Mouse (Mus musculus) layer of hippocampus, adult 2 months (tissue): Measurements from ENCODE around the gene Zmym4. TPM values are rescaled to one million over a fixed set of nuclear protein-coding genes. Genes with fewer than 3 reads are reported as not detected.
A peak's percentile ranks its signal among the peaks of the same experiment; 100 is the strongest.
"Not testable (repeated sequence)": the region's sequence is repeated elsewhere in the genome, so short reads cannot be mapped to it uniquely, and the experiment has no call there.

Experiments
- DNase-seq, 2 experiments: peaks; one replicate each; pipeline ENCODE4 v3.0.0; 2022; ENCODE audit warnings: low spot score in 2 of 2
- H3K27ac ChIP-seq: fragments of 200-600 bp; 2 replicates; pipeline ENCODE4 v1.8.1; 2022
- H3K4me3 ChIP-seq: fragments of 200-600 bp; 2 replicates; pipeline ENCODE4 v1.8.1; 2022; ENCODE audit warnings: mild to moderate bottlenecking
- CTCF ChIP-seq: fragments of 200-600 bp; conservative IDR thresholded peaks from 2 replicates; pipeline ENCODE4 v1.8.1; 2022; ENCODE audit warnings: antibody characterized with exemption, mild to moderate bottlenecking, moderate library complexity
- total RNA-seq, 2 experiments: library from RNA; stranded (reverse); gene quantifications; 2 replicates each; pipeline ENCODE4 v1.2.3; 2021

Zmym4 gene
- total RNA-seq, 2 experiments from 2014 or later = 47.6 to 51.9 TPM

GRCm38 (mm10) chr4:126983321-126983720, 15.4 kb upstream of the Zmym4 start:
- Histone ChIP-seq H3K4me3 (no peak overlapping the region), H3K27ac (no peak overlapping the region)
- no peak for DNase-seq
- no peak for TF ChIP-seq CTCF

- no peak for DNase-seq
- Histone ChIP-seq H3K27ac (no peak overlapping the region), H3K4me3 (no peak overlapping the region)
- TF ChIP-seq CTCF = peak; percentile 34
Observed at GRCm38 (mm10) chr4:126978706-126979105, 10.8 kb upstream of the Zmym4 start.

- H3K4me3 ChIP-seq = no peak overlapping the region
- peak; percentile 69 for TF ChIP-seq CTCF
- no peak for DNase-seq
- H3K27ac ChIP-seq = no peak overlapping the region
Observed at GRCm38 (mm10) chr4:126977467-126977866, 9.5 kb upstream of the Zmym4 start.

GRCm38 (mm10) chr4:126967241-126967863, 583 bp downstream of the Zmym4 start:
- no peak for DNase-seq
- no peak for TF ChIP-seq CTCF
- Histone ChIP-seq H3K27ac (peak overlapping the region; percentile 96), H3K4me3 (peak overlapping the region; percentile 75)

- TF ChIP-seq CTCF = no peak
- Histone ChIP-seq H3K4me3 (no peak overlapping the region), H3K27ac (no peak overlapping the region)
- no peak for DNase-seq
Observed at GRCm38 (mm10) chr4:126958682-126959081, 9.3 kb downstream of the Zmym4 start.

GRCm38 (mm10) chr4:126958261-126958660, 9.7 kb downstream of the Zmym4 start:
- Histone ChIP-seq H3K27ac (no peak overlapping the region), H3K4me3 (no peak overlapping the region)
- DNase-seq = no peak
- TF ChIP-seq CTCF = no peak

- no peak for DNase-seq
- Histone ChIP-seq H3K4me3 (no peak overlapping the region), H3K27ac (no peak overlapping the region)
- no peak for TF ChIP-seq CTCF
Observed at GRCm38 (mm10) chr4:126957434-126957833, 10.5 kb downstream of the Zmym4 start.

- not testable (repeated sequence) for H3K27ac ChIP-seq, DNase-seq, H3K4me3 ChIP-seq
- peak; percentile 57 for TF ChIP-seq CTCF
Observed at GRCm38 (mm10) chr4:126950801-126951200, 17.1 kb downstream of the Zmym4 start.

GRCm38 (mm10) chr4:126943421-126943820, 24.5 kb downstream of the Zmym4 start:
- no peak overlapping the region for H3K4me3 ChIP-seq
- no peak for TF ChIP-seq CTCF
- no peak overlapping the region for H3K27ac ChIP-seq

GRCm38 (mm10) chr4:126942846-126943245, 25.1 kb downstream of the Zmym4 start:
- Histone ChIP-seq H3K27ac (no peak overlapping the region), H3K4me3 (no peak overlapping the region)
- no peak for TF ChIP-seq CTCF
- no peak for DNase-seq

More at GRCm38 (mm10) chr4:126943421-126943820, 24.5 kb downstream of the Zmym4 start:
- no peak for DNase-seq

GRCm38 (mm10) chr4:126927701-126928100, 40.2 kb downstream of the Zmym4 start:
- no peak for TF ChIP-seq CTCF
- peak; percentile 10 to 22 for DNase-seq

GRCm38 (mm10) chr4:126889879-126890278, 78.1 kb downstream of the Zmym4 start:
- DNase-seq = no peak
- TF ChIP-seq CTCF = no peak
- Histone ChIP-seq H3K4me3 (no peak overlapping the region), H3K27ac (no peak overlapping the region)

More at GRCm38 (mm10) chr4:126927701-126928100, 40.2 kb downstream of the Zmym4 start:
- H3K27ac ChIP-seq = no peak overlapping the region
- H3K4me3 ChIP-seq = no peak overlapping the region

GRCm38 (mm10) chr4:126885953-126886352, 82.0 kb downstream of the Zmym4 start:
- Histone ChIP-seq H3K4me3 (no peak overlapping the region), H3K27ac (no peak overlapping the region)
- DNase-seq = no peak
- peak; percentile 67 for TF ChIP-seq CTCF

GRCm38 (mm10) chr4:126883602-126884001, 84.3 kb downstream of the Zmym4 start:
- no peak for TF ChIP-seq CTCF

More at GRCm38 (mm10) chr4:126883602-126884001, 84.3 kb downstream of the Zmym4 start:
- H3K27ac ChIP-seq = no peak overlapping the region
- no peak overlapping the region for H3K4me3 ChIP-seq
- no peak for DNase-seq
